Mouse (Mus musculus) T-cell, adult 2 months (primary cell): ENCODE measurements around the gene Prickle1.

ENCODE experiments used
- DNase-seq: peaks from one replicate; pipeline ENCODE4 v3.0.0; 2022; ENCODE audit warnings: low spot score

The Prickle1 gene

DNA sequence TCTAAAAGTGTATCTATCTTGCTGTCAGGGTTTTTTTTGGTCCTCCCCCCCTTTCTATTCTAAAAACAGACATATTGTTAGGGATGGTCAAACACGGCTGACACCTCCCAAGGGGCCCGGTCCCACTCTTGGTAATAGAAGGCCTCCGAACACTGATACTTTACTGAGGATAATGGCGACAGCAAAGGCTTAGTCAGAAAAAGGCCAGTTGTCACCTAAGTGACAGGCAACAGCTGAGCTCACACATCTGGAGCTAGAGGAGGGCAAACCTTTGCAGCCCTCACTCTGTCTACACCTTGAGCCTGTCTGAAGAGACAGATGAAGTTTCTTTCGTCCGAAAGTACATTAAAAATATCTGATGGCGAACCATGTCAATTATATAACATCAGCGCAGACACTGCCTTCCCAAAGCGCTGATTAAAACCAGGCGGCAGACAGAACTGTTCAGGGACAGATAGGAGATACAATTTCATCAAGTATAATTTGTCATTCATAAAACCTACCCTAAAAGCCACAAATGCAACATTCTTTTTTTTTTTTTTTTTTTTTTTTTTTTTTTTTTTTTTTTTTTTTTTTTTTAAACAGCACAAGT is 1.3 kb downstream of the Prickle1 start:
- no peak for DNase-seq

DNA sequence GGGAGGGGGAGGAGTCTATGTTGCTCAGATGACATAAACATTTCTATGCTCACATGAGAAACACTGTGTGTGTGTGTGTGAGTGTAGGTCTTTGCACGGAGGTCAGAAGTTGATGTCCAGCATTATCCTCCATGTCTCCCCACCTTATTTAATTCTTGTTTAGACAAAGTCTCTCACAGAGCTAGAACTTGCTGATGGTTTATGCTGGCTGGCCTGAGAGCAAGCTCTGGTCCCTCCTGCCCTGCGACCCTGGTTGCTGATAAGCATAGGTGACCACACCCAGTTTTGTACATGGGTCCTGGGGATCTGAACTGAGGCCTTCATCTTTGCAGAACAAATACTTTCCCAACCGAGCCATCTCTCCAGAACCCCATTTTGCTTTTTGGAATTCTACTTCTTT is 3.1 kb downstream of the Prickle1 start:
- no peak for DNase-seq

DNA sequence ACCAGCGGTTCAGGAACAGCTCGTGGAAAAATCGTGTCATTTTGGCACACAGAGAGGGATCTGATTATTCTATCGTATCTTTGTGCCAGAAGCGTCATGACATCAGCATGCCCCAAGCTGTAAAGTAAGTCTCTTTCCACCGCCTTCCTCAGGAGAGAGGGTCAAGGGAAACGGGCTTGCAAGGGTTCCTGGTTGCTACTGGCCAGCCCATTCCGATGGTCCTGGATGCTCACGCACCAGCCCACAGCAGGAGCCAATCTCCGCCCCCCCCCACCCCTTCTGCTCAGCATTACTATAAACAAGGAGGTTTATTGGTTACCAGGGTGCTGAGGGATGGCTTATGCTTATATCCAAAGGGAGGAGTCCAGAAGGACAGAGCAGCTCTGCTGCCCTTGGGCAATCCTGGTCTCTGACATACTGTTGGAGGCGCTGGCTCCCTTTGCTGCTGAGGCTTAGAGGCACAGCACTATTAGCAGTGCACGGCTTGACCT is 3.8 kb downstream of the Prickle1 start:
- no peak for DNase-seq

DNA sequence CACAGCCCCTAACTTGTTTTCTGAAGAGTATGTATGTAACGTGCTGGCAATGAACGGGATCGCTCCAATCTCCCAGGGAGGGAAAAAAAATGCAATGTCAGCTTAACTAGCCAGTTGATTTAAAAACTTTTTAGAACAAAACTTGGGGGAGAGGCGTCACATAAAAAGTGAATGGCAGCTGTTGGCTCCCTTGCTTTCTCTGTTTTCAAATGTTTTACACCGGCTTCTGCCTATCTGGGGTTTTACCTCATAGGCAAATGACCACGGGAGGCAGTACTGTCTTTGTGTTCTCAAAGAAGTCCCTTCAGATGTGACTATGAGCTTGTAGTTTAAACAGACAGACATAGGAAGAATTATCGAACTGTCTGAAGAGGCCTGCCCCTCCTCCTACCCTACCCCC is 4.3 kb downstream of the Prickle1 start:
- no peak for DNase-seq

DNA sequence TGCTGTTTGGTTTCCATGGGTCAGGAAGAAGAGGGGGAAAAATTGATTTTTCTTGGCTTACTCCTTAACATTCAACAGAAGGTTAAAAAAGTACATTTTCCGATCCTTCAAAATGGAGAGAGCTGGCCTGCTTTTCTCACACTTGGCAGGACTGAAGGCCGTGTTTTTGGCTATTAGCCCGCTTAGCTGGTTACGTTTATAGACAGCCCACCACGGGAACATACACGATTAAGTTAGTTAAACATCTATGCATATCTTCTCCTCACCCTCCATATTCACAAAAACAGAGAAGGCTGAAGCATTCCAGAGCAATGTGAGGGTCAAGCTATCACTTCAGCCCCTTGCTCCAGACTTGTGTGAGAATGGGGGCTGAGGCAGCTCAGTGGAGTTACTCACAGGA is 7.3 kb downstream of the Prickle1 start:
- no peak for DNase-seq

DNA sequence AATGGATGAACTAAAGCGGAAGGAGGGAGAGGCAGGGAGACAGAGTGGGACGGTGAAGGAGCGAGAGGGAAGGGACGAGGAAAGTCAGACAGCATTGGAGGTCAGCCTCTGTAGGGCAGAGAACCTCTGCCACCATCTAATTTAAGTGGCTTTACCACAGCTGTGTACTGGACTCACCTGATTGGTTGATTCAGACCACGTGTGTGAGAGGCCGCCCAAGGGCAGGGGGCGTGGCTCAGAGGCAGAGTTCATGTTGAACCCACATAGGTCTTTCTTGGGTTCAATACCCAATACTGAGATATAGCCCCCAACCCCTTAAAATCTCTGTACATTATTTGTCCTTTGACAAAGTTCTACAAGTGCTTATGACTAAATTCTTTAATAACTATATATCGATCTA is 8.0 kb downstream of the Prickle1 start:
- DNase-seq = no peak

DNA sequence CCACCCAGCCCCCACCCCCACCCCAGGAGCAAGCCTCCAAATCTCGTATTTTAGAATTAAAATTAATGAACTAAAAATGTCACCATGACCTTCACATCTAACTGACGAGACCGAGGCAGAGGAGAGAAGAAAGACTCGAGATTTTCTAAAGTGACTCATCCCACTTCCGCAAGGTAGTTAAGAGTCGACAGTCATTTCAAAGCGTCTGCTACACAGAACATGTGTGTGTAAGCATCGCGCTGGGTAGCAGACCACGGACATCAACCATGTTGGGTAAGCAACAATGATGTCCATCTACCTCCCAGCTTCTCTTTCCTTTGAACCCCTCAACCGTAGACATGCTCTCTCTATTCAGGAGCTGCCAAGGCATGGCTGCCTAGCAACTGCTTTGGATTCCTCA is 12.6 kb downstream of the Prickle1 start:
- DNase-seq = no peak

DNA sequence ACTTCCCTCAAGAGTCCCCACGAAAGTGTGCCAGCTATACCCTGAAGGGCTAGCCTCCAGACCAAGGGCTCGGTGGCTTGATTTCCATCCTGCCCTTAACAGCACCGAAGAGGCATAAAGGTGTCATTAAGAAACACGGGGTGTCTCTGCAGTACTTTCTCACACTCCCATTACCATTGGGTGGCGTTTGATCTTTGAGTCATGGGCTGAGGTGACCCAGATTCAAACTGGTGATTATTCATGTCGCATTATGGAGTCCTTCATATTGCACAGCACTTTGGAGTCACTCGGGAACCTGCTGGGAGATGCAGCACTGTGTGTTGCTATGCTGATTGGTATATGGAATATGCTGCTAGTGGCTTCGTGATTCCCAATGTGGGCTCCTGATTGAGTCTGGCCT is 14.0 kb downstream of the Prickle1 start:
- DNase-seq = no peak

DNA sequence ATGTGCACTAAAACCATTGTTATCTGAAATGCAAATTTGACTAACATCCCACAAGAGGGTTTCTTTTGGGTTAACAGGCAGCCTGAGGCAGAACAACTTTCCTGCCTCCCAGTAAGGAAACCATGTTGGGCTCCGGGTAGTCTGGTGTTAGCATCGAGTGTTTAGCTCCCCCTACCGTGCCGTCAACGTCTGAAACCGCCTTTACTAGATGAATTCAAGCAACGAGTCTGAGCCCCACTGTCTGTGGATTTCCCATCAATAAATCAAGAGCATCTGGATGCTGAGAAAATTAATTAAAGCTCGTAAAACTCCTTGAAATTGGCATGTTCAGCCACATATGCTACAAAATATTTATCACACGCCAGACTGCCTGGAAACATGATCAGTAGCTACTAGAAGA is 15.8 kb downstream of the Prickle1 start:
- no peak for DNase-seq

DNA sequence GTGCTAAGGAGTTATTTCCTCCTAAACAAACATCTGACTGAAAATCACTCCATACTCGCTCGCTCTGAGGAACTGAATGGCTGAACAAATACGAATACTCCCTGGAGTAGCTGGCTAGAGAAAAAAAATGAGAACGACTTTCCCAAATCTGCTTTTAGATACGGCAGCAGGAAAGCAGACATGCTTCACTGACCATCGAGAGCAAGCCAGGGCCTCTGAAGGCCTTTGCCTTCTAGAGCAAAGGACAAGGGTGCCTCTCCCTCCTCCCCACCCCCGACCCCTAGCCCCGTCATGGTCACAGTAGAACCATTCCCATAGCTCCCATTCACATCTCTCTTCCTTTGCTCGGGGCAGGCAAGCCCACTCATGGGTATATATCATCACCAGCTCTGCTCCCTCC is 16.6 kb downstream of the Prickle1 start:
- no peak for DNase-seq

DNA sequence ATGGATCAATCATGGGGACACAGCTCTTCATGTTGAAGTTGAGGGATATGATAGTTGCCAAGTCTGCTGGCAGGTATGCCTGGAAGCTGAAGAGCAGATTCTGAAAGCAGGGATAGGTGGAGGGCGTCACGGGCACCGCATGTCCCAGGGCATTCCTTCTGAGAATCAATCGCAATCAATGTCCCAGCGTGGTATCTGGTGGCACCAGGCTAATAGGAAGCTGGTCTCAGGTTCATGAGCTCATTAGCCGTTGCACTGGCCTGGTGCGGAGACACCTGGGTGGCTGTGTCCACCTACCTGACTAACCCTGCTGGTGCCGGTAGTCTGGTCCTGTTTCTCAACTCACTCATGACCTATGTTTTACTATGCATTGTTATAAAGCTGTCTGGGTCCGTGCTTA is 19.3 kb downstream of the Prickle1 start:
- DNase-seq = no peak

DNA sequence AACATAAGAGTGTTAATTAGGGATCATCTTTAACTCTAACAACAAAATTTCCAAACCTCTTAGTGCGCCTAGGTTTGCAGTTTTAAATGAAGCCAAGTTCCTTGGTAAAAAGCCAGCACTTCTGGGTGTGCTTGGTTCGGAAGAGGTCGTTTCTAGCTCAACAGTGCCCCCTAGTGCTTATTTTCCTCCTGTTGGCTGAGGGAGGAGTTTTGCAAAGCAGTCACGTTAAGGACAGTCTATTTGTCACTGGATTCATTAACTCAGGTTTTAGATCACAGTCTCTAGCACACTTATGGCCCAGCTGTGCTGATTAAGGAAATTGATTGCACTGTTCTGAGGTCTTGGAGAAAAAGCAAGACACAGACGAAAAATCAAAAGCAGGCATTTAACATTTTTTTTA is 19.8 kb downstream of the Prickle1 start:
- DNase-seq = peak; percentile 73

DNA sequence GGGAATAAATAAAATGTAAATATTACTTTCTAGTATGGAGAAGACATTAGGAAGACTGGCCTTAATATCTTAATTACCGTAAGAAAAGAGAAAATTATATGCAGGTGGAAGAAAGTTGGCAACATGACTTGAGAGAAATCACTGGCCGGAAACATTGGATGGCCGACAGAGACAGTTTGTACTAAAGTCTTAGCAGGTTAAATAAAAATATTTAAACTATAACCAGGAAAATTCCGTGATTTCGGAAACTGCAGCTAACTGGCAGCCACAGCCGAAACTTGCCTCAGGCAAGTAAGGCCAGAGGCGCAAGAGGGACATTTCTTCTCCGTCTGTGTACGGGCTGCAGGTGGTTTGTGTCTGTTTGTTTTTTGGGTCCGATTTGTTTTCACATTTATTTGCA is 22.8 kb downstream of the Prickle1 start:
- no peak for DNase-seq

DNA sequence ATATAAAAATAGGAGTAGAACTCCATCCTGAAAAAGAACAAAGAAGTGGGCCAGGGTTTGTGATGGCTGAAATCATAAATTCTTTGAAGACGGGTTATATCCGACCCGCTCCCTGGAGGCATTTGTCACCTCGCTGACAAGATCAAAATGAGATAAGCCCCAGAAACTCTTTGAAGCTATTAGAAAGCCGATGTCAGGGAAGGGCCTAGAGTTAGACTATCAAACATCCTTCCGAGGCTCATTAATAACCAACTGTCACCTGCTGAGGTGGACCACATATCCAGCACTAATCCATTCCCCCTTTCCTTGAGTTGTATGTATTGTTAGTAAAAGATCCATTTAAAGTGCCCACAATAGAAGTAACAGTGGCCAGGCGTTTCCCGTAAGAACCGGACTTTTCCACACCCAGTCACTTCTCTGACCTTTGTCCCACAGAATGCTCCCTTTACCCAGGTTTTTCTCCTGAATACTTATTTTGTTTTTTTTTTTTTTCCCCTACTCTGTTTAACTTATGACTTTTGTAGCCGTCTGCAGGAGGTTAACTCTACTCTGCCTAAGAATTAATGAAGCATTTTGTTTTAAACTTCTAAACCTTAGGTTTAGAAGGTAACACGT is 24.7 kb downstream of the Prickle1 start:
- no peak for DNase-seq

DNA sequence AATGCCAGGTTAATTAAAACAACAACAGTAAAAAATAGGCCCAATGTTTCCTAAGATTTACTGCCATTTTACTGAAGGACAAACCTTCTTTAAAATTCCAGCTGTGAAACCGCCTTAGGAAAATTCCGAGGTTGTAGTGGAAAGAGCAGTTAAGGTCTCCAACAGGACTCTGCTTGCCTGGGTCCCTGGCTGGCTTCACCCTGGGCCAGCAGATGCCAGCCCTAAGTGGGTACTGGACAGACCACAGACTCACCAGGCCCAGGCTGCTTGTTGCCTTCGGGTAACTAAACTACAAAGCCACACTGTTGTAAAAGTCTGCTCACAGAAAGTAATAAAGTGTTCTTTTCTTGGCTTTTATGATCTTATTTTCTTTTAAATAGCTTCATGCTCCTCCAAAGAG is 26.8 kb downstream of the Prickle1 start:
- no peak for DNase-seq

DNA sequence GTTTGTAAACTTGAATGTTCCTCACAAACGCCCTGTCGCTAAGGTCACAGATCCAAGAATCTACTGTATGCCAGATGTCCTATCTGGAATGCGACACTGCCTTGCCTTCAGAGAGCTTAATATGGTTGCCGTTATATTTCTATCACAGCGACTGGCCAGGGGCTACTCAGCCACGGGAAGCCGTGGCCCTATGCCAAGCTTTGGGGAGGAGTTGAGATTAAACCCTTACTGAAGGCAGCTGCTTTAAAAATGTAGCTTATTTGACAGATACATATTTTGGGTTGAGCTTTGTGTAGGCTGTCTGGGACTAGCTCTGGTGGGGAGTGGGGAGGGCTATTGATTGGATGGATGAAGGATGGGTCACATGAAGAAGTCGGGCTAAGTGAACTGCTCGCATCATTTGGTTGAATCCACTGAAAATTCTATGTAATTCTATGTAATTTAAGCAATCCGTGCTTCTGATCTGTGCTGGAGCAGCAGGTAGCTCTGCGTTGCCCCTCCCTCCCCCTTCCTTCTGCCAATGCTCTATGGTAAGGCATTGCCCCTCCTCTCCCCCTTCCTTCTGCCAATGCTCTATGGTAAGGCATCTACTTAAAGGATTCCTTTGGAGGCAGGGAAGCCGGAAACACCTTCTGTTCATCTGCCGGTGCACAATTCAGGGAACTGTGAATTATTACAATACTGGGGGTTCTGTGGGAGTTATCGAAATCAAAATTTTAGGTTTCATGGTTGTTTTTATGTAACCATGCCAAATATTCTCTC is 28.0 kb downstream of the Prickle1 start:
- no peak for DNase-seq

DNA sequence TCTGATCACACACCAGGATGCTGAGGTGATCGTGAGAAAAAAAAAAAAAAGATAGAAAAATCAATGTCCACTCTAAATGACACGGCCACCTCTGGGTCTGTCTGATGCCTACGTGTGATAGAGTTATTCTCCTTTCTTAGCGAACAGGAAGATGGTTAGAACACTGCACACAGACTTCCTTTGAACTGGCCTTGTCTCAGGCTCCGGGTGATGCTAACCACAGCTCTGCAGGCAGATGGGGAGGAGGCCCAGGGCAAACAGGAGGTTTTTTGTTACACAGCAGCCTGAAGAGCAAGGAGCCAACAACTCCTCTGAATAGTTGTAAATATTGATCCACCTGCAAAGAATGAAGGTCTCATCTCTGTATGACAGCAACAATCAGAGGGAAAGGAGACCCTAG is 32.2 kb downstream of the Prickle1 start:
- peak; percentile 39 for DNase-seq

DNA sequence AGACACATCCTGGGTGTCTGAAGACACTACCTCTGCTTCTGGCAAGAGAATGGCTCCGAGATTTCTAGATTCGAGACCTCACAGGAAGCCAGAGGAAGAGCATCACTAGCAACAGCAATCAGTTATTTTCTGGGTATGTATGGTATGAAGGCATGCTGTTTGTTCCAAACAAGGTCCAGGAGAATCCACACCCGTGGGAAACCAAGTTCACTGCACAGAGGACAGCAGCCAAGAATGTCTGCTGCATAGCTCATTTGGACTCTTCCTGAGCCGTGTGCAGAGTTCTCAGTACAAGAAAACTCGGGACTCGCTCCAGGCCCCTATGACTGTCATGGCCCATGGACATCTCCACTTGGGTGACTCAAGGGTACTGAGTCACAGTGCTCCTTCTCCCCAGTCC is 34.2 kb downstream of the Prickle1 start:
- DNase-seq = no peak

DNA sequence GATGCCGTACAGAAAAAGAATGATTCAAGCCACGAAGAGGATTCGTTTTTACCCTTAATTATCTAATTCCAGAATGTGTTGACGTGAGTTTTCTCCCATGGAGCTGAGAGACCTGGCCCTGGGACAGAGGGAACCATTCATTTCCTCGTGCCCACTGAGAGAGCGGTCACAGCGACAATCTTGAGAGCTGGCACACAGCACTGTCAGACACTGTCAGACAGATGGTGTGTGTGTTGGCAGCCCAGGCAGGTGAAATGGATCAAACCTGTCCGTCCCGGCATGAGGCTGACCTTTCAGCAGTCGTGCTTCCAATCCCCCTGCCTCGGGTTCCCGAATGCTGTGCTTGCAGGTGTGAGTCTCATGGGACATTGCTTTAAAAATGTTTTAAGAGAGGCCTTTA is 37.3 kb downstream of the Prickle1 start:
- no peak for DNase-seq

DNA sequence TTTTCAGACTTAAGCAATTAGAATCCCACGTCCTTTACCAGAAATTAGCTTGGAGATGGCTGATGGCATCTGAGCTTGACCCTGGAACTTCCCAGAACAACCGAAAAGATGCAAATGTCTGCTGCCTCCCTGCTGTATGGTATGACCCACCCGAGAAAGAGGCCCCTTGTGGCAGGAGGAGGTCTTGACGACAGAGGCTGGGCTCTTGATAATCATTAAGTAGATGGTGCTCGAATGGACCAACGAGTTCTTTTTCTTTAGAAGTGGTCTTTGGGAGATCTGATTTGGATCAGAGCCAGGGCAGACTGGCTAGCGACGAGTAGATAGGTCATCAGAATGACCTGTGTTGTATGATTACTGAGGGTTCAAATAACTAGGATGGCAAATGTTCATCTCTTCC is 40.0 kb downstream of the Prickle1 start:
- DNase-seq = no peak

DNA sequence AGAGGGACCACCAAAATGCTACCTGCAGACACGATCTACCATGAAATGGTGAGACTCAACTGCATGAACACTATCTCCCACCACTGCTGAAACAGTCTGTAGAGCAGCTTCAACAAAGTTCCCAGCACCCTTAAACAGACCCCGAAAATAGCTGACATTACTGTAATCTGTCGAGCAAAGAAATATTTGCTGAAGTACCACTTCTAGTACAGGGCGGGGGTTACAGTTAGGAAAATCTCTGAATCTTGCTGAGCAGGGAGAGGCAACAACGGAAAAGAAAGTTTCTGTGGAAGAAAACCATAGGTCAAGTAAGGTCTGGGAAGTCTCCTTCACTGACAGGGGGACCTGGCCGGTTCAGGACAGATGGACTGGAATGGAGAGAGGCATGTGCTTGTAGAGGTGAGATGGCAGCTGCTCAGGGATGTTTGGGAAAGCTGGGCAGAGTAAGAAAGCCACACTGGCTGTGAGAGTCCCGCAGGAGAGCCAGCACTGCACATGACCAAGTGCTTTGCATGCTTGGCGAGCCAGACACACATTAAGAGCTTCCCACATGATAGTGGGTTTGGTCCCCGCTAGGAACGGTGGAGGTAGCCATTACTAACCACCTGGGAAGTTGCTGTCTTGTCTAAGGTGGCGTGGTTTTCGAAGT is 41.4 kb downstream of the Prickle1 start:
- DNase-seq = no peak

DNA sequence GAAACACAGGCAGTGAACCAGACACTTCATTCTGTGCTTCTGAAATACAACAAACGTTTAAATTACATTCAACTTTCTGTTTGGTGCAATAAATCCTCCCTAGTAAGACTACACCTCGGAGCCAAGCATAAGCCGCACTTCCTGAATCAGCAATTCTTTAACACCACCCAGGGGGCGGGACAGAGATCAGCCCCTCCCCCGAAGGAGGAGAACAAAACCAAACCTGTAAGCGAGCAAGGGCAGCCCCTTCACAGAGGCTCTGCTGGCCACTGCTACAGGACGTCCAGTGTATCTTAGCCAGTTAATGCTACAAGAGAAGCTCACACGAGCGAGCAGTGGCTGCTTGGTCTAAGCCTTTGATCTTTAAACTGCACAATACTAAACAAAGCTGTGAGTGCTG is 43.5 kb downstream of the Prickle1 start:
- DNase-seq = peak; percentile 60

DNA sequence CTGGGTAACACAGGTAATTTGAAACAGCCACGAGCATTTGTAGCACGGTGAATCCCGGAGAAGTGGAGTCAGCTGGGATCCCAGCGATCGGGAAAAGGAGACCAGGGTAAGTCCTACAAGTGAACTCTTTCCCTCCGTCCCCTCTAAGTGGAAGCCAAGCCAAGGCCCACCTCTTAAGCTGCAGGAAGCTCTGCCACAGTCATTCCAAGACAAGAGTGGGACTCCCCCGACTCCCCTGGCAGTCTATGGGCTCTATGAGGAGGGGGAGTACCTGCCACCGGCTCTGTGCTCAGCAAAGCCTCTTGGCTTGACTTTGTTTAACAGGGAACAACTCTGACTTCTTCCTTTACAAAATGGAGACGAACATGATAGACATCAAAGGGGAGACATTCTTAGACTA is 47.4 kb downstream of the Prickle1 start:
- no peak for DNase-seq
